Mouse (Mus musculus): ENCODE measurements around the gene Rbfox2.
"Not testable (repeated sequence)": the region's sequence is repeated elsewhere in the genome, so short reads cannot be mapped to it uniquely, and the experiment has no call there.

Gene Rbfox2

DNA sequence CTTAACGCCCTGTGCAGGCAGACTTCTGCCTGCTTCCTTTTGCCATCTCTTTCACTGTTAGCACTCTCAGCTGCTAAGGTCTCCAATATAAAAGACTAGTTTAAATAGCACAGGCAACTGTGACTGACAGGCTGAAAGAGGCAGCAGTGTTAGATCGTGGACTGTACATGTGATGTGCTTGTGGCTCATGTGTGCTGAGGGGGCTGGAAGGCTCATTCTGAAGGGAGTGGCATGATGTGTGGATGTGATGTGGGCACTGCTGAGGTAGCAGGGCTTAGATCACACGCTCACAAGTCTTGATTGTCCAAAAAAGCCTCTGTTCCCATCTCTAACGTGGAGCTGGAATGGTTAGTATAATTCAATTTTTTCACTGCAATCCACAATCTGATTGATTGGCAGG is 215.4 kb downstream of the Rbfox2 start:
- DNase-seq, result no peak

DNA sequence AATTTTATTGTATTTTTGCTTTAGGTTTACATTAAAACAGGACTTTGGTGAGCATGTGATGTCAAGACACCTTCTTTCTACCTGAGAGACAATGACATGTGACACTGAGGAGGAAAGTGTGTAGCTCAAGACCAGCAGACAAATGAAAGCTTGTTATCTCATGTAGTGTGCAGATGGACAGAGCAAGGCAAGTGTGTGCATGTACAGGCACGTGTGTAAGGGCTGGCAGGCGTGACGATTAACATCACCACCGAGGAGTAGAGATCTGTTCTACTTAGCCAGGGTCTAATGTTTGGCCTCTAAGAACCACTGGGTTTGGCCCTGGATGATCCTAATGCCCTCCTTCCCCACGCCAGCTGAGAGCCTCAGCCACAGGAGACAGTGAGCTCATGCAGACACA is 216.3 kb downstream of the Rbfox2 start:
- DNase-seq, result no peak

DNA sequence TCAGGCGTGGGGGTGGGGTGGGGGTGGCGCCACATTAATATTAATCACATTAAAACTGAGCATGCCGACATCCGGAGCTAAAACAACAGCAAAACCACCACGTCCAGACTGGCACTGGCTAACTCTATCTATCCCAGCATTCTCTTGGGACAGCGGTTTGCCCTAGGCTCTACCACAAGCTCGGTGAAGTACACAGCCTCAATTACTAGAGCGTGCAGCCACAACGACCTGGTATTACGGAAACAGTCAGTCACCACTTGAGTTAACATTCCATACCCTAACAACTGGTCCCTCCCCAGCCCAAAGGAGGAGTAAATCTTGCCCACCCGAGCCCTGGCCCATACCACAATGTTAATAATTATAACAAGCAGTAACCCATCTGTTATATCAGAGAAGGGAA is 217.6 kb downstream of the Rbfox2 start:
- no peak for DNase-seq

DNA sequence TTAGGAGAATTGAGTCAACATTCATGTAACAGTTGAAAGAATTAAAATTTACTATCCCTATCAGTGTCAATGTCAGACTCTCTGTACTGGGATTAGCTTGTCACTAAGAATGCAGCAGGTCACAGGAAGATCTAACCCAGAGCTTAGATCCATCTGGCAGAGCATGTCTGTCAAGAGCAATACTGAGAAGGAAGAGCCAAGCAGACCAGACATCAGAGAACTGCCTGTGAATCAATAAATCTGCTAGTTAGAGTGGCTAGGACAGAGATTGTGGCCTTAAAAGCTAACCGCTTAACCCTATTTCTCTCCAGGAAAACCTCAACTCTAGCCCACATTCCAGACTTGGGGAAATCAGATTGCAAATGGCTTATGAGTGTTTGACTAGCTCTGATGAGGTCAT is 220.3 kb downstream of the Rbfox2 start:
- DNase-seq, result no peak

DNA sequence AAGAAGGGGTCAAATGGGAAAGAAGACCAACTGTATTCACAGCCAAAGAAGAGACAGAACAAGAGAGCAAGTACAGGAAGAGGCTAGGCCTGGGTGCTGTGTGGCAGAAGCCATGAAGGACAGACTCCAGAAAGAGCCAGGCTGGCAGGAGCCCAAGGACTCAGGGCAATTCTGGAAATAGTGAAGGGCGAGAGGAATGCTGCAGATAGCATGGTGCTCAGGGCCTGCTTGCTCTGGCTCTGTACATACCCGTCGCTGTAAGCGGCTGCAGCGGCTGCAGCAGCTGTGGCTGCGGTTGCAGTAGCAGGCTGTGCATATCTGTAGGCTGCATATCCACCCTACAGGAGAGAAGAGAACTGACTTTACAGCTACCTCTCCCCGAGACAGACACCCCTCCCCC is 221.0 kb downstream of the Rbfox2 start:
- DNase-seq, result peak; percentile 29

DNA sequence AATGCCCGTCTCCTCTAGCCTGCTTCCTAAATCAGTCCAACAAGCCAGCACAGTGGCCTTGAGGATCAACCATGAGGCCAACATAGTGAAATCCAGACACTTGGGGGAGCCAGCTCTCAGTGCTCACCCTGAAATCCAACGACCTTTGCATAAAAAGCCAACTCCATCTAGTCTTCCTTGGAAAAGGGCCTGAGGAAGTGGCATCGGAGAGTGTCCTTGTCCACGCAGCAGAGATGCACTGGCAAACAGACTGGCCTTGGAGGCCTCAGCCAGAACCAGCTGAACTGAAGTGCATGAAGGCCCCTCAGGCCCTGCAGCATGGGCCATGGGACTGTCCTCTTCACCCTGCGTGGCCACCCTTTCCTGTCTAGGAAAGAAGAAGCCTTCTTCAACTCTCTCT is 225.3 kb downstream of the Rbfox2 start:
- DNase-seq, result no peak

DNA sequence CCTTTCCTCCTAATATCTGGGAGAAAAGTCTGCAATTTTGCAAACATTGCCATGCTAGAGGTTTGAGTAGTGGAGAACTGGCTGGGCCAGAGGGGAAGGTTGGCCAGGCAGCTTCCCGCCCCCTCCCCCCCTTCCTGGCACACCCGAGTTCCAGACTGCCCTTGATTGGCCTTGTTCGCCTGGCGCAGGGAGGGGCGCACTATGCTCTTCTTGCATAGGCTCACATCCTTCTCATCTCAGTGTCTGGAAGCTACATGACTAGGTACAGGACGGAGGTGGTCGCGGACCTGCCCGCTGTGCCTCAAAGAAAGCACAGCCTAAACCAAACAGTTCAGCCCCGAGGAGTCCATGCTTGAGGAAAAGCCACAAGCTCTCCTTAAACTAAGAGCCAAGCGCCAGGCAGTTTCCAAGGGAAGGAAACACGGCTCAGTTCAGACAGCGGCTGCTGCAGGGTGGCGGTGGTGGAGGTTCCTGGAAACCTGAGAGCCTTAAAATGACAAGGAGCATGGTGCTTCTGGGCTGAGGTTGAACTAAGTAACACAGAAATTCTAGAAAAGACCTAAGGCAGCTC is 226.0 kb downstream of the Rbfox2 start:
- no peak for DNase-seq

DNA sequence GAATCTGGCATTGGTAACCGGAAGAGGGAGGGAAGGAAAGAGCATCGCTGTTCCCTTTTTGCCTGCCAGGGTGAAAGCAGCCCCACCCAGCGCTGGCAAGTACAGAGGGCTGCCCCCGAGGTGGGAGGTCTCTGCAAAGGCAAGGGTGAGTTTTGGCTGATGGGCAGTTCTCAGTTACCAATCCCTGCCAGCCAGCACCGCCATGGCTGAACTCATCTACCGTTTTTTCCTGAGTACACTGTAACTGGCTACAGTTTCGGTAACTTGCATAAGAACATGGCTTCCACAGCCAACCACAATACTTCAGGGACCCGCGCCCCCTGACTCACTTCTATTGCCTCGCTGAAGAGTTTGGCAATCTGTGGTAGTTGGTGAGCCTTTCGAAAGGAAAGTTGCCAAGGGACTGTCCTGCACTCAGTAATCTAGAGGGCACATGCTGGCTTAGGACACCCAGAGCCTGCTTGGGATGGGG is 226.9 kb downstream of the Rbfox2 start:
- no peak for DNase-seq

DNA sequence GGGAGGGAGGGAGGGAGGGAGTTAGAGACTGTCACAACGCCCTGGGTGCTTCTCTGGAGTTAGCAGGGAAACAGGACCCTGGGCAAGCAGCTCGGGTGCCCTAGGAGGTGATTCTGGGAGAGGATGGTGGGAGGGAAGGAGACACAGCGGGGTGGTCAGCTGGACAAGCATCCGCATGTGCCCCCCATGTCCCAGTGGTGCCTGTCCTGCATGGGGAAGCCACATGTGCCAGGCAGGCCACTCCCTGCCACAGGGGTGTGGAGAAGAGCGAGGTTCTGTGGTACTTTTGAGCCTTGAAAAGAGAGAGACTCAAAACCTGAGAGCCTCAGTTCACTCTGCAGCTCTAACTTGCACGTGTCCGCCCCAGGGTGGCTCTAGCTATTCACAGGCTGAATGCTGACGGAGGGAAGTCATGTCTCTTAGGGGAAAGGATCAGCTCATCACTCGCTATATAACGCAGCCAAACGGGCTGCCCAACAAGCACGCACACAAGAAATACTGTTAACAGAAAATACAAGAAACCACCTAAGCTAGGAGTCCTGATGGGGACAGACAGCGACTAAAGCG is 227.5 kb downstream of the Rbfox2 start:
- no peak for DNase-seq

DNA sequence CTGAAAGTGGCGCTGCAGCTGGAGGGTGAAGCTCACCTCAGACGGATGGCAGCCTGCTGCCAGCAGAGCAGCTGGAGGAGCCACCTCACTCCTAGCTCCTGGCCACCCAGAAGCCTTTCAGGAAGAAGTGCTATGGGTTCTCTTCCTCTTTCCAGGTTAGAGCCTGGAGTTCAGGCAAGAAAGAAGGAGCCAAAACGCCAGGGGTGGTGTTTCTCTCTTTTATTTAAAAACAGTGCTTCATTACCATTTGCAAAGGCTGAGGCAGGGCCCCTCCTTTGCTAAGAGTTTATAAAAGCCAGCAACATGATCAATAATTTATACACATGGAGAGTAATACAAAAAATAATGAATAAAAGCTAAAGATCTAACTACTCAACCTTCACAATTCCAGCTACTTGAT is 228.0 kb downstream of the Rbfox2 start:
- DNase-seq, result no peak

DNA sequence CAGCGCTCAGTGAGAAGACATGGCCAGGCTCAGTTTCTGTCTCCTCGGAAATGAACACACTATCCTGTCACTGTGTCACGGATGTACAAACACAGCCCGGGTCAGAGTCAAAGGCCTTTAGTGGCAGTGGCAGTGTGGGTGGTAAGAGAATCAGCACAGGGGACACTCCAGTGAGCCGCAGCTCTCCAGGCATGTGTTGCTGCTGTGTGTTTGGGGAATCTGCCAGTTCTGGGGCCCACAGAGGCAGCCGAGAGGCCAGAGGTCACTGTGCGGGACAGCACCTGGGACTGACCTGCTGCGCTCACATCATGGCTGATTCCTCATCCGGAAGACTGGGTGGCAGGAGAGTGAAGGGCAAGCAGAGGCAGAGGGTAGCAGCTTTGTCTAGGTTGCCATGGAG is 228.9 kb downstream of the Rbfox2 start:
- no peak for DNase-seq

DNA sequence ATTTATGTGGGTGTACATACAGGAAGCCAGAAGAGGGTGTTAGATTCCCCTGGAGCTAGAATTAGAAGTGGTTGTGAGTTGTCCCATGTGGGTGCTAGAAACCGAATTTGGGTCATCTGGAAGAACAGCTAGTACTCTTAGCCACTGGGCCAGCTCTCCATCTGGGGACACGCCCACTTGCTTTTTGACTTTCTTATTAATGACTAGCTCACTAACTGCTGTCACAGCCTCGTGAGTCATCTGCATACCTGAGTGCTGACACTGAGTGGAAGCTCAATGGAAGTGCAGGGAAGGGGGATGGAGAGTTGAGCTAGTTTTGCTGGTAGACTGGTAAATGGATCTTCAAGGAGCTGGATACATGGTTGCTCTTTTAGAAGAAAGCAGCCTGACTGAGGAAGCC is 230.3 kb downstream of the Rbfox2 start:
- DNase-seq, result no peak

DNA sequence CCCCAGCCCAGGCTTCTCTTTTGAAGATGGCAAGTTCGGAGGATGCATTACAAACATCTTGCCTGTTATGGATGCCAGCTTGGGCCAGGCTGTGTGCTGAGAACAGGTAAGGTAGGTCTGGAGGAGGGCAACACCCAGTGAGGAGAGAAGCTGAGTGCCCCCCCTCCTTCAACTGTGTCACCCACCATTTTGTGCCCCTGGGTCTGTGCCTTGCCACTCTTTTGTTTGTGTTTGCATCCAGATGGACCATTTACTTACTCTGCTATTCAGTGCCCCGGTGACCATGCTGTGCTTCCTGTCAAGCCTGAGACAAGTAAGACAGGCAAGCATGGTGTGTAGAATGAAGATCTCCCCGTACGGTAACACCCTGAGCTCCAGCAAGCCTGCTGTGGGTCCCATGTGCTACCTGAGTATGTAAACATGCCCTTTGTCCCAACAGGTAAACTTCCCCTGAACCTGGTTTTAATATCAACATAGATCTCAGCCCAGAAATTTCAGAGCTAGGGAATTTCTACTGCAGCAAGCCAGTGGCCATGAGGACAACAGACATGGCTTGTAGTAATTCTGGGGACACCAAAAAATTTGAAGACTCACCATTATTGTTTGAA is 234.1 kb downstream of the Rbfox2 start:
- no peak for DNase-seq

DNA sequence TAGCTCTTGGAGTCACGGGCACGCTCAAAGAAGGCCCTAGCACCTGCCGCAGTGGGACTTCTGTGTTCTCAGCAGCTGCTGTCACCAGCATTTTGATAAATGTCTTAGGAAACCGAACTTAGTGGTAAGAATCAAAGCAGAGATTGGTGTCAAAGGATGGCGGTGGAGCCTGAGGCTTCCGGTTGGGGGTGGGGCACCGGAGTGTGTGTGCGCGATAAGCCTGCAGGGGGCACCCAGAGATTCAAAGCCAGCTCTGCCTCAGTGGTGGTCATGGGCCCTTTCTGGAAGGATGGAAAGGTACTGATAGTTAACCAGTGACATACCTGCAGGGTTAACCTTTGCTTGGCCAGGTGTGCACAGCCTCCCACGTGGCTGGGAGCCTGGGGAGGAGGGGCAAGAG is 235.3 kb downstream of the Rbfox2 start:
- DNase-seq, result peak; percentile 25

DNA sequence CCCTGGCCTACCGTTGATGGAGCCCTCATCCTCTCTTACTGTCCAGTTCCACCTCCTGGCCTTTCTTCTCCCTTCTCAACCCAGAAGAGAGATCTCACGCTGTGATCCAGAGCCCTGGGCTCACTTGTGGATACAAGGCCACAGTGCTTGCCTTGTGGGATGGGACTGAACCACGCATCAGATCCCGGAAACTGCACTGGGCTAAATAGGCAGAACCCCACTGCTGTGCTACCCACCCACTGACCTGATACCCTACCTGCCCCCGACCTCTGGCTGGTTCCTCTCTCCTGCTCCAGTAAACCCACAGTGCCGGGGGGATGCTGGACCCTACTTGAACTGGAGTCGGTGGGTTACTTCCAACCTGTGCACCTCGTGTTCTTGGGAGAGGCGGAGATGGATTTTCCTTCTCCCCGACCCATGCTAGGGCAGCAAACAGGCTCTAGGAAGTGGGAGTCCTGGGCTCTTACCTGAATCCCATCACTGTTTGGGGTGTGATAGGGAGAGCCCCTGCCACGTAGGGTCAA is 236.0 kb downstream of the Rbfox2 start:
- DNase-seq, result no peak

DNA sequence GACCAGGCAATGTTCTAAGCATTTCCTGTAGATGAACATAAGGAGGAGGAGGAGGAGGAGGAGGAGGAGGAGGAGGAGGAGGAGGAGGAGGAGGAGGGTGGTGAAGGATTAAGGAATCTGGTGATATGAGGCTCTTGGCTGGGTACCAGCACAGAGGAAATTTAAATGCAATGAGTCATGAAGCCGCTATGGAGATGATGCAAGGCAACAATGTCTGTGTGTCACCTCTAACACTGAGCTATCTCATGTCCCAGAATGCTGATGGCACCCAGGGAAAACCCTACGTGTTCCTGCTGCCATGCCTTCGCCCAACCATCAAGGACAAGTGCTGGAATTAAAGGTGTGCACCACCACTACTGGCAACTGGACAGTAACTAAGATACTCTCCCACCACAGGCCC is 237.8 kb downstream of the Rbfox2 start:
- DNase-seq, result no peak

DNA sequence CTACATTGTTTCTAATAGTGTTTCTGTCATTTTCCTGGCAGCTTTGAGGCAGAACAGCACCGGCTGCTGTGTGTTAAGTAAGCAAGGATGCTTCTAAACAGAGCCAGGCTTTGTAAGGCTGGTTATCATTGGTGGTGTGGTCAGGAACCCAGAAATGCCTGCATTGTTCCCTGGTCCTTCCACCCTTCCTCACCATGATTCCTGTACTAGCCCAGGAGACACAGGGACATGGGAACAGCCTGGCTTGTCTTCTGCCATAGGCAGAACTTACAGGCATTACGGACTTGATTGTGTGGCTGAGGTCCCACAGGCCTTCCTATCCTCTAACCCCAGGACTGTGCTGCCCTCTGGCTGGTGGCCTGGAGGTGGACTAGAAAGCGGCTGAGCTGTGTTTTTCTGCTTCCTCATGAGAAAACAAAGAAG is 238.4 kb downstream of the Rbfox2 start:
- no peak for DNase-seq

DNA sequence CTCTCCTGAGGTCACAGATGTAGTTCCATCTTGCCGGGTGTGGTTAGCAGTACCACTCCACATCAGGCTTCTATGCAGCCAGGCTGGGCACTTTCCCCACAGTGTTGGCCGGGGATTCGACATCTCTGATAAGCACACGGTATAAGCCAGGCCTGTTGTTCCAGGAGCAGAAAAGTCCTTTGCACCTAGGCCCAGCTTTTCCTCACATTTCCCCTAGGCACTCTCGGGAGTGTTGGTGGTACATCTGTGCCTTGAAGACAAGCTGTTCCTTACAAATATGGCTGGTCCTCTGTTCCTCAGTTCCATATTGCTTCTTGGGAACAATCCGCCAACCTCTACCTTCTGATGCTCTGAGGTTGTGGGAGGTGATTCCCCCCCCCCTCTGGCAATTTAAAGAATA is 240.6 kb downstream of the Rbfox2 start:
- no peak for DNase-seq

DNA sequence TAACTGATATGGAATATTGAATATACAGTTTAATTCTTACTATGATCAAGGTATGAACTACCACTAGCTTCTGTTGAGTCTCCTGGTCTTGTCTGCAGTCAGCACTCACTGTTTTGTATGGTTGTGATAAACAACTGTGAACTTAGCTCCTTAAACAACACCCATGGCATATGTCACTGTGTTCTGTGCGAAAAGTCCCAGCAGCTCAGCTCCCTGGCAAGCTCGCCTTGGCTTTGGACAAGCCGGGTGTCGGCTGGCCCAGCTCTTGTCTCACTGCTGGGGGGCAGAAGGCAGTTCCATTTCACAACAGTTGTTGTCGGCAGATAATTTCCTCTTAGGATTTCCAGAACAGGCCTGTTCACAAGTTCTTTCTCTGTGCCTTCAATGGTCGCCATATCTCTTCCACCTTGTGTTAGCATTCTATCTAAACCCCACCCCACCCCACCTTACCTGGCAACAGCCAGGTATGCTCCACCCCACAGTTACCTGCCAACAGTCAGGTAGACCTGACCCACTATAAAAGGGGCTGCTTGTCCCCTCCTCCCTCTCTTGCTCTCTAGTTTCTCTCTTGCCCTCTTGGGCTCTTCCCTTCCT is 241.4 kb downstream of the Rbfox2 start:
- DNase-seq, result no peak

DNA sequence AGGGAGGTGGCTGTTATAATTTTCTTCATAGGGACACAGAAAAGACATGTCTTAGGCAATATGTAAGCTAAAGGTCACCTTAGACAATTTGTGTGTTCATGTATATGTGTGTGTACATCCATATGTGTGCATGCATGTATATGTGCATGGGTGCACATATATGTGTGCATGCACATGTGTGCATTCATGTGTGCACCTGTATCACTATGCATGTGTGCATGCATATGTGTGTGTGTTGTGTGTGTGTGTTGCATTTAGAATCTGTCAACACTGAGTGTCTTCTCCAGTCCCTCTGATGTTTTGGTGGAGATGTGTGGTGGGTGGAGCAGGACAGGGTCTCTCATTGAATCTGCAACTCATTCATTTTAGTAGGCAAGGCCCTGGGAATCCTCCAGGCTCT is 244.1 kb downstream of the Rbfox2 start:
- DNase-seq, result no peak

DNA sequence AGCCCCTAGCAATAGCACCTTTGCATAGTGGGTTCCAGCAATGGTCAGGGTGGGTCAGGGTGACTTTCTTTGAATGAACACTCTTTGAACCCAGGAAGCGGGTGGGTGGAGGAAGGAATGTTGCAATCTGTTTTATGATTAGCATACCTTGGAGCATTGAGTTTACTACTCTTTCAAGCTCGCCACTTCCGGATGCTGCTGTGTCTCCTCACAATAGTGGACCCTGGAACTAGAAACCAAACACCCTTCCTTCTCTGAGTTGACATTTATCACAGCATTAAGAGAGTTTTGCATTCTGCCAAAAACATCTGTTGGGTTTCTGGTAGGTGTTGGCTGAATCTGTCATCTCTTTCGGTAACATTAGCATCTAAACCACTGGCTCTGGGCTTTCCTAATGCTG is 247.4 kb downstream of the Rbfox2 start:
- not testable (repeated sequence) for DNase-seq

DNA sequence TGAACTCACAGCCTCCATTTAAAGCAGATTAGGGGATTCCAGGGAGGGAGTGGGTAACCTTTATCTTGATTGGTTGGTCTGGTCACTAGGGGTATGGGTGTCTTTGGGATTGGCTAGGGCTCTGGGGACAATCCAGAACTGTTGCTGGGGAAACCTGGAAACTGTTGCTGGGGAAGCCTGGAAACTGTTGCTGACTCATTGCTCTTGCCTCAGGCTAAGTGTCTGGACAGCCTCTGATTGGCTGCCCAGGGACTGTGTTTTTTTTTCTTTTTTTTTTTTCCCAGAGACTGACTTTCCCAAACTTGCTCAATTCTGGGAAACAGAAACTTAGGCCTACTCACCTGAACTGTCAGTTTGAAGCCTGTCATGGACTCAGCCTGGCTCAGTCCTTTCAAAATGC is 248.2 kb downstream of the Rbfox2 start:
- DNase-seq, result no peak

DNA sequence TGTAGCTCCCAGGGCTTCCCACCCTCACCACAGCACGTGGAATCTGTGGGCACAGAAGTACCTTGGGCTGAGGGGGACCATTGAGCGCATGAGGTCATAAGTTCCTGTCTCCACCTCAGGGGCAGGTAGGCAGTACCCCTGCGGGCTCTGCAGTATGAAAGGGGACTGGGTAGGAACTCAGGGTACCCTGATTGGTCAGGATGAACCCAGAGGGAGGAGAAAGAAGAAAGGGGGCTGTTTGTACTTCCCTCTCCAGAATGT is 250.1 kb downstream of the Rbfox2 start:
- no peak for DNase-seq

DNA sequence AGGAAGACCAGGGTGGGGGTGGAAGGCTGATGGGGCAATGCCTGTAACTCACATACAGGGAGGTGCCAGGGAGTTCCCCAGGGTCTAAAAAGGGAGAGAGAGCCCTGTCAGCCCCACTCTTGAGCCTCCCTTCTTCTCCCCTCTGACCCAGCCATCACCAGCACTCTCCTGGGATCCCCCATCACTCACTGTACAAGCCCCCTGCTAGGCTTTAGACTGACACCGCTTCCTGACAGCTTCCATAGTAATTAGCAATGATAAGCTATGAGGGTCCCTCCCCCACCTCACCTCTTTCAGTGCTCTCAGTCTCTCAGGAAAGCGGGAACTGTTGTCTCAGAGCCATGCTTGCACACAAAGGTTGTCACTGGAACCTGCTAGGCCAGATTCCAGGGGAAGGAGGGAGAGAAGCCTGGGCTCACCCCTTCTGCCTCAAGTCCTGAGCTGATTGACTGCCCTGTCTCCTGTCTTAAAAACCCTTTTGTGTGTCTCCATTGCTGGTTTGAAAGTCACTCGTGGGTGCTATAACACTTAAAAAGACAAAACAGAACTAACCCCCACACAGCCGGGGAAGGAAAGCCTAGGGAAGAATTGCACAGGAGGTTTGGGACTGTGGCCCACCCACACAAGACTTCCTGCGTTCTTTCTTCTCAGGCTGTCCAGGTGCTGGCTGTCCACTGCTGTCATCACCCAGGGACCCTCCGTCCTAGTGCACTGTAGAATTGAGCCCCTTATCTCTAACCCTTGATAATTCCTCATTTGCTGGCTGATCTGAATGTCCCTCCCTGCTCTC is 250.6 kb downstream of the Rbfox2 start:
- no peak for DNase-seq
